Mouse (Mus musculus) stomach, postnatal 0 days (tissue): ENCODE results near the gene Car8. TPM values are rescaled to one million over a fixed set of nuclear protein-coding genes. Genes with fewer than 3 reads are reported as not detected.
"Not testable (repeated sequence)": the region's sequence is repeated elsewhere in the genome, so short reads cannot be mapped to it uniquely, and the experiment has no call there.

Experiments used
- ATAC-seq: fragments of 200-750 bp; cut with Nextera tagmentation; 2 replicates; pipeline ENCODE4 v1.8.0; 2017; ENCODE audit not compliant: low FRiP score, low TSS enrichment
- DNase-seq: peaks from one replicate; pipeline ENCODE4 v3.0.0-alpha.2; 2016; ENCODE audit warnings: low spot score
- H3K27ac ChIP-seq: fragments of 300-500 bp; sonication (generic); replicated peaks from 2 replicates; pipeline ENCODE4 v1.5.1; 2014; ENCODE audit warnings: mild to moderate bottlenecking, control low read depth
- H3K27me3 ChIP-seq: fragments of 300-500 bp; sonication (generic); 2 replicates; pipeline ENCODE4 v1.6.1; 2014; ENCODE audit warnings: low read length; ENCODE audit not compliant: control insufficient read depth, insufficient read depth
- H3K36me3 ChIP-seq: fragments of 300-500 bp; sonication (generic); 2 replicates; pipeline ENCODE4 v1.6.1; 2014; ENCODE audit warnings: low read length, mixed read lengths; ENCODE audit not compliant: control insufficient read depth, insufficient read depth
- H3K4me1 ChIP-seq: fragments of 300-500 bp; sonication (generic); replicated peaks from 2 replicates; pipeline ENCODE4 v1.6.1; 2014; ENCODE audit warnings: antibody characterized with exemption; ENCODE audit not compliant: control insufficient read depth, insufficient read depth
- H3K4me2 ChIP-seq: fragments of 300-500 bp; sonication (generic); replicated peaks from 2 replicates; pipeline ENCODE4 v1.6.1; 2014; ENCODE audit warnings: low read depth, mild to moderate bottlenecking, control low read depth, moderate library complexity
- H3K4me3 ChIP-seq: fragments of 300-500 bp; sonication (generic); 2 replicates; pipeline ENCODE4 v1.5.1; 2014; ENCODE audit warnings: low read depth, low read length, control low read depth
- H3K9ac ChIP-seq: fragments of 300-500 bp; sonication (generic); 2 replicates; pipeline ENCODE4 v1.6.1; 2014; ENCODE audit warnings: mild to moderate bottlenecking, low read length, control low read depth, mixed read lengths
- H3K9me3 ChIP-seq: fragments of 300-500 bp; sonication (generic); 2 replicates; pipeline ENCODE4 v1.6.1; 2016; ENCODE audit warnings: low read length; ENCODE audit not compliant: control insufficient read depth
- CTCF ChIP-seq: IDR thresholded peaks from 2 replicates; pipeline ENCODE4 v1.5.1; 2016; ENCODE audit warnings: antibody characterized with exemption, low read depth, mild to moderate bottlenecking, moderate library complexity
- EP300 ChIP-seq: optimal IDR thresholded peaks from 2 replicates; pipeline ENCODE3; 2016; ENCODE audit warnings: antibody characterized with exemption
- WGBS: fragments of 180-500 bp; shearing (Covaris S2); extraction: QIAGEN DNeasy Blood & Tissue Kit; methylation state at CpG from one replicate; pipeline ENCODE4 v1.1.7; 2014; 5-methylcytosine and 5-hydroxymethylcytosine counted together
- microRNA-seq: library from miRNA; unstranded; fragments of <30 nt; microRNA quantifications from one replicate; pipeline ENCODE4, GENCODE M21; 2016
- polyA plus RNA-seq: library from polyadenylated mRNA; unstranded; fragments of >200 nt; fragmentation: Nextera tagmentation; extraction: Ambion mirVana; gene quantifications from 2 replicates; pipeline ENCODE4 v1.2.1, GENCODE M21; 2015

Gene Car8
- polyA plus RNA-seq, 1 experiment from 2014 or later: 32.6 TPM

DNA sequence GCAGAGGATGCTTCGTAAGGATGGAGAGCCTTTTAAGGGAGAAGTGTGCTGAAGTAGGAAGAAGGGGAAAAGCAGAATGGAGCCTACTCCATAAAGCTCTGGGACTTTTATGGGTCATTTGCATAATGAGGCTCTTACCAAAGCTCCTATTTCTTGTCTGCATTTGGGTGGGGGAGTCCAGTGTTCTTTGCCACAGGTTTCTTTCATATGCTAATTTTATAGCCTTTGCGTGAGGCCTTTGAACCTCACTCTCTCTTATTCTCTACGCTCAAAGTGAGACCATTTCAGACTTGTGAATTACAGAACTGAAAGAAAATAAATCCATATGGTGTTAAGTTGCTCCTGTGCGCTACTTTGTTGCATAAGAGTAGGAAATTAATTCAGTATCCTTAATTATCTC is 140.8 kb downstream of the Car8 start:
- no peak for DNase-seq
- no peak for ATAC-seq
- Histone ChIP-seq H3K27me3 (no peaks in the 10 kb centered on the region), H3K4me2 (no peak overlapping the region), H3K4me1 (no peaks in the 10 kb centered on the region), H3K9ac (no peak overlapping the region), H3K27ac (no peak overlapping the region), H3K9me3 (no peaks in the 10 kb centered on the region), H3K36me3 (no peaks in the 10 kb centered on the region), H3K4me3 (no peak overlapping the region)
- no peak for TF ChIP-seq EP300
- no peak for TF ChIP-seq CTCF
- 80% methylated on average over 4 of the region's 4 CpGs for WGBS

DNA sequence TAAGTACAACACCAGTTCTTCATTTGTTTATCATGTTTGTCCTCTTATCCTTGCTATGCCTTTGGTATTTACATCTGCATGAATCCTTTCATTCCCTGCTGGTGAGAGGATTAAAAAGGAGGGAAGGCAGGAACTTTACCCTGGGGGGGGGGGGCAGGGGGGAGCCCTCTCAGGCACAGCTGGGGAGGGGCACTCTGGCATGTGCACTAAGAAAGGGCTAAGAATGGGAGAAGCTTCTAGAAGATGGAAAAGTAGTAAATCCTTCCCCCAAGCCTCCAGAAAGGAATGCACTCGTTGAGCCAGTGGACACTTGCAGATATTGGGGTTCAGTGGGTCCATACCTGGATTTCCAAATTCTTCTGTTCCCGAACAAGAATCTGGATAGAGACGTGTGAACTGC is 141.2 kb downstream of the Car8 start:
- no peaks in the 10 kb centered on the region for H3K9me3 ChIP-seq
- H3K4me2 ChIP-seq: no peak overlapping the region
- WGBS: 74% methylated on average over 3 of the region's 3 CpGs
- H3K9ac ChIP-seq: no peak overlapping the region
- DNase-seq: no peak
- no peaks in the 10 kb centered on the region for H3K36me3 ChIP-seq
- H3K27me3 ChIP-seq: no peaks in the 10 kb centered on the region
- H3K4me1 ChIP-seq: no peaks in the 10 kb centered on the region
- TF ChIP-seq CTCF: no peak
- no peak for TF ChIP-seq EP300
- no peak overlapping the region for H3K4me3 ChIP-seq
- ATAC-seq: no peak
- H3K27ac ChIP-seq: no peak overlapping the region

DNA sequence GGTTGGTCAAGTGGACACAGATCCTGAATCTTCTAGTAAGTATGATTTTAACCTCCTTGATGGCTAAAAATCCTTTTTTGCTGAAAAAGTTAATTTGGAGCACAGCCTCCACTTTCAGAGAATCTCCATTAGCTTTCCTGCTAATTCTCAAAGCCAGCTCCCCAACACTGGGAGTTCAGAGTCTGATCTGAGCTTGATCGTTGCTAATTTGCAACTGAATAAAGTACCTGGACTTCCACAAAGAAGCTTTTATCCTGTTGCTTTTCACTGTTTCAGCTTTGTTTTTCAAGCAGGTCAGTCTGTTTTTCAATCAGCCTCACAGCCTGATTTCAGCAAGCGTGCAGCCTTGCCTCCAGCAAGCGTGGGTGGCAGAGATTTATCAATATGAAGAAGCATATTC is 145.3 kb downstream of the Car8 start:
- H3K4me2 ChIP-seq, H3K9ac ChIP-seq, H3K9me3 ChIP-seq, ATAC-seq, DNase-seq, H3K4me1 ChIP-seq, H3K27me3 ChIP-seq, H3K27ac ChIP-seq, H3K4me3 ChIP-seq, H3K36me3 ChIP-seq: not testable (repeated sequence)
- WGBS: 84% methylated on average over 3 of the region's 3 CpGs

Small RNAs within 50 kb of the gene (microRNA-seq; reads per million reads assigned to microRNA genes)
- gene Gm25355: not detected
